Mouse (Mus musculus): ENCODE measurements around the gene Ndc1. TPM values are rescaled to one million over a fixed set of nuclear protein-coding genes. Genes with fewer than 3 reads are reported as not detected.
A peak's percentile ranks its signal among the peaks of the same experiment; 100 is the strongest.
"Not testable (repeated sequence)": the region's sequence is repeated elsewhere in the genome, so short reads cannot be mapped to it uniquely, and the experiment has no call there.

Ndc1 gene
- polyA plus RNA-seq, 1 experiment from 2014 or later: 32.6 TPM

DNA sequence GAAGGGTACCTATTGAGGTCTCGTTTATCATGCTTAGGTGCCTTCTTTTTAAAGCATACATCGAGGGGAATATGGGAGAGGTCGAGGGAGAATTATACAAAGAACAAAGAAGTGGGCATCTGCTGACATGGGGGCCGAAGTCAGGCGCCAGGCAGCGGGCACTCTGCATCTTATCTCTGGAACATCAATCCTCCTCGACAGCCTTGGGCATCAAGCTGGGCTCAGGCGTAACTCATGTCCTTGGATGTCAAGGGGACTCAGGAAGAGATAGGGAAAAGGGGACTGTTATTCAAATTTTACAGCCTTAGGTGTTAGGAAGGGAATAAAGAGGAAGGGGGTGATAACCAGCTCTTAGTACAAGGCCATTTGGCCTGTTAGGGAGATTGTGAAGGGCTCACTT lies 10.4 kb upstream of the Ndc1 start:
- not testable (repeated sequence) for H3K4me3 ChIP-seq (ENCODE audit: low read depth, low read length); H3K9me3 ChIP-seq (replicated peaks; ENCODE audit: control insufficient read depth, low read length); H3K4me1 ChIP-seq (ENCODE audit: control insufficient read depth, insufficient read depth, low read length); H3K9ac ChIP-seq (ENCODE audit: low read depth, low read length); H3K27ac ChIP-seq (ENCODE audit: low read depth, low read length); H3K27me3 ChIP-seq (ENCODE audit: control insufficient read depth, insufficient read depth, low read length); H3K4me2 ChIP-seq; ATAC-seq (replicated peaks; ENCODE audit: insufficient number of reproducible peaks, low FRiP score, low TSS enrichment); H3K36me3 ChIP-seq (ENCODE audit: control insufficient read depth, insufficient read depth, low read length)
- 58% methylated on average over 8 of the region's 8 CpGs for WGBS (ENCODE audit: insufficient replicate concordance)

DNA sequence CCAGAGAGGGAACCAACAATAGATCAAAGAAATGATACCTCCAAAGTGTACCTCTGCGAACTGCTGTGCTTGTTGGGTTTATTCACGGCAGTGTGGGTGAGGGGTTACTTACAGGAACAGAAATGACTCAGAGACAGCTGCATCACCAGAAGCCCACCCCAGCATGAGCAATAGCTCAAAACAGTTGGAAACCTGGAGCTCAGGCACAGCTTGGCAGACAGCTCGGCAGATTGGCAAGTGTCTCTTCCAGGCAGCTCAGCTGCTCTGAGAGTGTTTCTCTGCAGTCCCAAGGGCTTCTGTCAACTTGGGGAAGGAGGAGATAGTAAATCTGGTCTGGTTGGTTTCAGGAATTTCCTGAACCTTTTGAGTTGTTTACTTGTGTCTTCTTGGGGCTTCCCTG lies 9.1 kb upstream of the Ndc1 start:
- 83% methylated on average over 3 of the region's 3 CpGs for WGBS (ENCODE audit: insufficient replicate concordance)
- 0 out of 2 replicates have a peak, but pooled peaks cover 2% of the 10 kb centered on the region for H3K36me3 ChIP-seq (ENCODE audit: control insufficient read depth, insufficient read depth, low read length)
- no peak overlapping the region for H3K27ac ChIP-seq (ENCODE audit: low read depth, low read length)
- no peak overlapping the region for H3K9ac ChIP-seq (ENCODE audit: low read depth, low read length)
- H3K4me1 ChIP-seq (ENCODE audit: control insufficient read depth, insufficient read depth, low read length): no peaks in the 10 kb centered on the region
- H3K27me3 ChIP-seq (ENCODE audit: control insufficient read depth, insufficient read depth, low read length): no peaks in the 10 kb centered on the region
- ATAC-seq (replicated peaks; ENCODE audit: insufficient number of reproducible peaks, low FRiP score, low TSS enrichment): no peak
- no peak overlapping the region for H3K4me3 ChIP-seq (ENCODE audit: low read depth, low read length)
- H3K9me3 ChIP-seq (replicated peaks; ENCODE audit: control insufficient read depth, low read length): no peaks in the 10 kb centered on the region
- H3K4me2 ChIP-seq: no peak overlapping the region

DNA sequence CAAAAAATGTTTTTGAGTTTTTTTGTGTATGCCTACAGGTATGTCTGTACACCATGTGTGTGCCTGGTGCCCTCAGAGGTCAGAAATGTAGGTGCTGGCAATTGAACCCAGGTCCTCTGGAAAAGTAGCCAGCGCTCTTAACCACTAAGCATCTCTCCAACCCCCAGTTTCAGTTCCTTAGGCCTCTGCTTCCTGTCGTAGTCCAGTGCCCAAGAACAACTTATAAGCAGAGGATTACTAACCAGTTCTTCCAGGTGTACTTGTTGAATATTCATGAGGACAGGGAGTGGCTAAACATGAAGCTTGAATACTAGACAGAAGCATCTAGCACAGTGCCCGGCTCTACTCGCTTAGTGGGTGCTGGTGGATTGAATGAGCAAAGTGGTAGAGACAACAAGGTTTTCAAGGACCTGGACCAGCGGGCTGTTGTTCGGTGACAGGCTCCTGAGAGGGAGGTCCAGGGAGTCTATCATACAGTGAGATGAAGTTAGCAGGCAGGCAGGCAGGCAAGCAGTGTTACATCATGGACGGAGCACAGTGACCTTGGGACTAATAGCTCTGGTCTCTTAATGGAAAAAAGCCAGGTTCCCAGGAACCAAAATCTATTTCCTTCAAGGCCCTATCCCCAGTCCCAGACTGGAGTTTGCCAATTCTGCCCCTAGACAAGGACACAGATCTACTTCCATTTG lies 7.0 kb upstream of the Ndc1 start:
- H3K4me3 ChIP-seq (ENCODE audit: low read depth, low read length): no peak overlapping the region
- ATAC-seq (replicated peaks; ENCODE audit: insufficient number of reproducible peaks, low FRiP score, low TSS enrichment): no peak
- no peak overlapping the region for H3K4me2 ChIP-seq
- H3K27me3 ChIP-seq (ENCODE audit: control insufficient read depth, insufficient read depth, low read length): no peaks in the 10 kb centered on the region
- WGBS (ENCODE audit: insufficient replicate concordance): 79% methylated on average over 7 of the region's 7 CpGs
- H3K36me3 ChIP-seq (ENCODE audit: control insufficient read depth, insufficient read depth, low read length): 0 out of 2 replicates have a peak, but pooled peaks cover 2% of the 10 kb centered on the region
- H3K27ac ChIP-seq (ENCODE audit: low read depth, low read length): no peak overlapping the region
- no peak overlapping the region for H3K9ac ChIP-seq (ENCODE audit: low read depth, low read length)
- H3K4me1 ChIP-seq (ENCODE audit: control insufficient read depth, insufficient read depth, low read length): no peaks in the 10 kb centered on the region
- H3K9me3 ChIP-seq (replicated peaks; ENCODE audit: control insufficient read depth, low read length): no peaks in the 10 kb centered on the region

DNA sequence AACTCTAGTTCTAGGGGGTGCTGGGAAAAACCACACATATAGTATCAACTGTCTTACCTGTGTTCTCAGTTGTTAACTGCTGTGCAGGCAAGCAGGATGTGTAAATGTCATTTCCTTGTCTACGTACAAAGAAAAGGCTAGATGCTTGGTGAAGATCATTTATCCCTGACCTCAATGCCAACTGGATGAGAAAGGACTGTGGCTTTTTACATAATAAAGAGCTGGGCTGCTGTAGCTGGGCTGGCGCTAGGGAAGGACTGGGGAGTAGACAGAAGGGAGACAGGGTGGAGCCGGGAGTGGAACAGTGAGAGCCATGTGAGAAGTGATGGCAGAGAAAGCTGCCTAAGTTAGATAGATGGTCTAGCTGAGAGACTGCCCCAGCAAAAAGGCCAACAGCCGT lies 4.8 kb upstream of the Ndc1 start:
- no peak overlapping the region for H3K9ac ChIP-seq (ENCODE audit: low read depth, low read length)
- no peak overlapping the region for H3K4me2 ChIP-seq
- H3K9me3 ChIP-seq (replicated peaks; ENCODE audit: control insufficient read depth, low read length): no peaks in the 10 kb centered on the region
- no peaks in the 10 kb centered on the region for H3K4me1 ChIP-seq (ENCODE audit: control insufficient read depth, insufficient read depth, low read length)
- 0 out of 2 replicates have a peak, but pooled peaks cover 2% of the 10 kb centered on the region for H3K36me3 ChIP-seq (ENCODE audit: control insufficient read depth, insufficient read depth, low read length)
- H3K27me3 ChIP-seq (ENCODE audit: control insufficient read depth, insufficient read depth, low read length): no peaks in the 10 kb centered on the region
- 75% methylated on average over 4 of the region's 4 CpGs for WGBS (ENCODE audit: insufficient replicate concordance)
- no peak for ATAC-seq (replicated peaks; ENCODE audit: insufficient number of reproducible peaks, low FRiP score, low TSS enrichment)
- no peak overlapping the region for H3K27ac ChIP-seq (ENCODE audit: low read depth, low read length)
- no peak overlapping the region for H3K4me3 ChIP-seq (ENCODE audit: low read depth, low read length)

DNA sequence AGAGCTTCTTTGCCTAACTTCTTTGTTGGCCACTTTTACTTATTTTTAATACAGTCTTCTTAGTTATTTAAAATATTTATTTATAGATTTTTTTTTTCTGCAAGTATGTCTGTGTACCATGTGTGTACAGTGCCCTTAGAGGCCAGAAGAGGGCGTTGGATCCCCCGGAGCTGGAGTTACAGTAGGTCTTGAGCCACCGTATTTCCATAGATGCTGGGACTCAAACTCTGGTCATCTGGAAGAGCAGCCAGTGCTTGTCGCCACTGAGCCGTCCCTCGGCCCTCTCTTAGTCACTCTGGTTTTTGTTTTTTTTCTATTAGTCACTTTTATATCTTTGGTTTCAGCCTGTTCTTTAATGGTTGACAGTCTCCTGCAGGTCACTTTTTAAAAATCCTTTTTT lies 4.0 kb upstream of the Ndc1 start:
- Histone ChIP-seq H3K27ac (ENCODE audit: low read depth, low read length) (no peak overlapping the region), H3K9me3 (replicated peaks; ENCODE audit: control insufficient read depth, low read length) (no peaks in the 10 kb centered on the region), H3K4me2 (no peak overlapping the region), H3K27me3 (ENCODE audit: control insufficient read depth, insufficient read depth, low read length) (no peaks in the 10 kb centered on the region), H3K4me3 (ENCODE audit: low read depth, low read length) (no peak overlapping the region), H3K36me3 (ENCODE audit: control insufficient read depth, insufficient read depth, low read length) (0 out of 2 replicates have a peak, but pooled peaks cover under 1% of the 10 kb centered on the region), H3K9ac (ENCODE audit: low read depth, low read length) (no peak overlapping the region), H3K4me1 (ENCODE audit: control insufficient read depth, insufficient read depth, low read length) (0 out of 2 replicates have a peak, but pooled peaks cover 3% of the 10 kb centered on the region)
- 69% methylated on average over 6 of the region's 6 CpGs for WGBS (ENCODE audit: insufficient replicate concordance)
- ATAC-seq (replicated peaks; ENCODE audit: insufficient number of reproducible peaks, low FRiP score, low TSS enrichment): no peak

DNA sequence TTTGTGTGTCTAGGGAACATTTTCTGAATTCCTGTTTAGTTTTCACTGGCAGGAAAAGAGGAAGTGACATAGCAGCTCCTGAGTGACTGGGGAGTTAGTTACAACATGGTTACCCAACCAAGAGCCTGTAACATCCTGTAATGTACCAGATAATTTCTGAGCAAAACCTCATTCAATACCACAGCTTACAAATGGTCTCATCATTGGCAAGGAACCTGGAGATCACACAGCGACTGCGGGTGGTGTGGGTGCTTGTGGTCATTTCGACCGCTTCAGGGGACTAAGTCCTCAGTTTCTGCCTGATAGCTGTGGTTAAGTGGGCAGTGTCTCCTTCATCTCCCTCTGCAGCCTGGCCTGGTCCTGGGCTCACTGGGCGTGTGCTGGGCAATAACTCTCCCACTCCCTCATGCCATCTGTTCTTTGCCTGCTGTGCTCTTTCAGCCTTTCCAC lies 3.4 kb upstream of the Ndc1 start:
- H3K27ac ChIP-seq (ENCODE audit: low read depth, low read length): no peak overlapping the region
- H3K4me2 ChIP-seq: no peak overlapping the region
- no peak for ATAC-seq (replicated peaks; ENCODE audit: insufficient number of reproducible peaks, low FRiP score, low TSS enrichment)
- 0 out of 2 replicates have a peak, but pooled peaks cover 6% of the 10 kb centered on the region for H3K4me1 ChIP-seq (ENCODE audit: control insufficient read depth, insufficient read depth, low read length)
- no peaks in the 10 kb centered on the region for H3K9me3 ChIP-seq (replicated peaks; ENCODE audit: control insufficient read depth, low read length)
- WGBS (ENCODE audit: insufficient replicate concordance): 81% methylated on average over 5 of the region's 5 CpGs
- H3K9ac ChIP-seq (ENCODE audit: low read depth, low read length): no peak overlapping the region
- no peaks in the 10 kb centered on the region for H3K27me3 ChIP-seq (ENCODE audit: control insufficient read depth, insufficient read depth, low read length)
- no peaks in the 10 kb centered on the region for H3K36me3 ChIP-seq (ENCODE audit: control insufficient read depth, insufficient read depth, low read length)
- no peak overlapping the region for H3K4me3 ChIP-seq (ENCODE audit: low read depth, low read length)

DNA sequence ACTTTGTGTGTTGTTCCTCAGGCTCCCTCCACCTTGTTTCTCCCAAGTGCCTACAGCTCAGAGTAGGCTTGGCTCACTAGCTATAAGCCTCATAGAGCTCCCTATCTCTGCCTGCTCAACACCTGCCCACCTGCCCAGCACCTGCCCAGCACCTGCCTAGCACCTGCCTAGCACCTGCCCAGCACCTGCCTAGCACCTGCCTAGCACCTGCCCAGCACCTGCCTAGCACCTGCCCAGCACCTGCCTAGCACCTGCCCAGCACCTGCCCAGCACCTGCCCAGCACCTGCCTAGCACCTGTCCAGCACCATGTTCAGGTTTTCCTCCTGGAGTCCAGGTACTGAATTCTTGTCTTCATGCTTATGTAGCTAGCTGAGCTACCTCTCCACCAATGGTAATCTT lies 1.2 kb upstream of the Ndc1 start:
- H3K4me1 ChIP-seq (ENCODE audit: control insufficient read depth, insufficient read depth, low read length); H3K27ac ChIP-seq (ENCODE audit: low read depth, low read length); H3K9me3 ChIP-seq (replicated peaks; ENCODE audit: control insufficient read depth, low read length); H3K4me2 ChIP-seq; H3K36me3 ChIP-seq (ENCODE audit: control insufficient read depth, insufficient read depth, low read length); H3K27me3 ChIP-seq (ENCODE audit: control insufficient read depth, insufficient read depth, low read length); ATAC-seq (replicated peaks; ENCODE audit: insufficient number of reproducible peaks, low FRiP score, low TSS enrichment); H3K4me3 ChIP-seq (ENCODE audit: low read depth, low read length); H3K9ac ChIP-seq (ENCODE audit: low read depth, low read length): not testable (repeated sequence)

DNA sequence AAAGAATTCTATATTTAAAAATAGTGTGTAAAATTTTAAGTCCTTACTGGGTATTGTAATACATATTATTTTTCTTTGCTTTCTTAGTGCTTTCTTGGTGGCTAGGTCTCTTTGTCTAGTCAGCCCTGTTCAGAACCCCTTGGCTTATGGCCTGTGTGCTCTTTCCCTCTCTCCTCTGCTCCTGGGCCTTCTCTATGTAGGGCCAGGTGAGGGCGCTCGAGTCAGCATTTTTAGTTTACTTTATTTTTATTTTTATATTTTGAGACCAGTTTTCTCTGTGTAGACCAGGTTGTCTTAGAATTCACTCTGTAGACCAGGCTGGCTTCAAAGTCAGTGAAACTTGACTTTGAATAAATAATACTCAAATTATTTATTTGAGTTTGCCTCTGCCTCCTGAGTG lies 4.7 kb downstream of the Ndc1 start:
- 68% methylated on average over 2 of the region's 2 CpGs for WGBS (ENCODE audit: insufficient replicate concordance)
- Histone ChIP-seq H3K4me2 (no peak overlapping the region), H3K9me3 (replicated peaks; ENCODE audit: control insufficient read depth, low read length) (no peaks in the 10 kb centered on the region), H3K36me3 (ENCODE audit: control insufficient read depth, insufficient read depth, low read length) (peaks cover 21% of the 10 kb centered on the region), H3K27ac (ENCODE audit: low read depth, low read length) (no peak overlapping the region), H3K4me1 (ENCODE audit: control insufficient read depth, insufficient read depth, low read length) (peaks cover 17% of the 10 kb centered on the region), H3K27me3 (ENCODE audit: control insufficient read depth, insufficient read depth, low read length) (no peaks in the 10 kb centered on the region), H3K4me3 (ENCODE audit: low read depth, low read length) (no peak overlapping the region), H3K9ac (ENCODE audit: low read depth, low read length) (no peak overlapping the region)
- ATAC-seq (replicated peaks; ENCODE audit: insufficient number of reproducible peaks, low FRiP score, low TSS enrichment): no peak

DNA sequence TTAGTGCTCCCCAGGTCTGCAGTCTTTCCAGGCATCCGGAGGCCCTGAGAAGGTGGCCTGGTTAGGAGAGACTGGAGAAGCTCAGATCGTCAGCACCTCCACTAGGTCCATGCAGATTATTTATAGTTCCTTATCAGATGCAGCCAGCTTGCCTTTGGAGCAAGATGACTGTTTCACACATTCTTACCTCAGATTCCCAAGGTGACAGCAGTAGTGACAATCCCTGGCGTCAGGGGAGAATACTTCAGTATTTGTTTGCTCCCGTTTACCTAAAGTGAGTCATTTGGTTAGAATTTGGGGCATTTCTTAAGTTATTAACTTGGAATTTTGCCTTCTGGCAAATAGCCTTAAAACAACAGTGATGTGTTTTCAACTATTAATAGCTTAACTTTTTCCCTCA lies 7.1 kb downstream of the Ndc1 start:
- H3K4me3 ChIP-seq (ENCODE audit: low read depth, low read length): no peak overlapping the region
- 26% methylated on average over 4 of the region's 4 CpGs for WGBS (ENCODE audit: insufficient replicate concordance)
- no peak for ATAC-seq (replicated peaks; ENCODE audit: insufficient number of reproducible peaks, low FRiP score, low TSS enrichment)
- H3K9ac ChIP-seq (ENCODE audit: low read depth, low read length): no peak overlapping the region
- H3K4me1 ChIP-seq (ENCODE audit: control insufficient read depth, insufficient read depth, low read length): peaks cover 11% of the 10 kb centered on the region
- peak overlapping the region; percentile 20; the same call in 1 of the 2 replicates for H3K4me2 ChIP-seq
- no peaks in the 10 kb centered on the region for H3K27me3 ChIP-seq (ENCODE audit: control insufficient read depth, insufficient read depth, low read length)
- no peaks in the 10 kb centered on the region for H3K9me3 ChIP-seq (replicated peaks; ENCODE audit: control insufficient read depth, low read length)
- H3K36me3 ChIP-seq (ENCODE audit: control insufficient read depth, insufficient read depth, low read length): peaks cover 24% of the 10 kb centered on the region
- H3K27ac ChIP-seq (ENCODE audit: low read depth, low read length): no peak overlapping the region

All from heart, embryonic 11.5 days (tissue).